Mouse (Mus musculus) ES-Bruce4 (cell line): ENCODE results near the gene Crhr2.

Experiments
- CTCF ChIP-seq: IDR thresholded peaks from one replicate; pipeline ENCODE4 v1.8.1; 2011; ENCODE audit warnings: low read depth, low read length
- POLR2A ChIP-seq: IDR thresholded peaks from one replicate; pipeline ENCODE4 v1.8.1; 2011; ENCODE audit warnings: low read length; ENCODE audit not compliant: insufficient read depth

- no peak for TF ChIP-seq CTCF
- no peak for TF ChIP-seq POLR2A
Observed at GRCm38 (mm10) chr6:55063793-55064476, 68.9 kb downstream of the Crhr2 start.
